ENCODE assay signal across 15 mouse cellular contexts in genomic region chr4:124414386-124414785, GRCm38 (mm10).
"Had no signal": no experiment of that assay in that cellular context is flagged by ENCODE, and none has a peak within 500 bp of the region (broad histone marks: within the 10 kb centered on the region; RNA-seq: fewer than 3 reads in every experiment).

No protein-coding gene starts in this region.

- H3K9me3 ChIP-seq: neural tube, embryonic 15.5 days; stomach, embryonic 15.5 days had no signal

- H3K27ac ChIP-seq: neural tube, embryonic 15.5 days; stomach, embryonic 15.5 days; stomach, postnatal 0 days had no signal

- H3K27me3 ChIP-seq: stomach, embryonic 15.5 days had no signal

- H3K4me2 ChIP-seq: neural tube, embryonic 15.5 days; stomach, embryonic 15.5 days had no signal

- DNase-seq: retina, postnatal 1 day; right cerebral cortex, adult 18-20 months; right cerebral cortex, postnatal 14 days; right cerebral cortex, postnatal 25 days; right cerebral cortex, postnatal 4 days; spleen, adult 18-20 months; thymus, adult 18-20 months; thymus, adult 2 months; thymus, postnatal 14 days; thymus, postnatal 25 days; thymus, postnatal 36 days; thymus, postnatal 4 days had no signal

- H3K9ac ChIP-seq: neural tube, embryonic 15.5 days; stomach, embryonic 15.5 days had no signal

- H3K4me3 ChIP-seq: neural tube, embryonic 15.5 days; stomach, embryonic 15.5 days had no signal

- H3K36me3 ChIP-seq: neural tube, embryonic 15.5 days; stomach, embryonic 15.5 days had no signal

- H3K4me1 ChIP-seq: neural tube, embryonic 15.5 days; stomach, embryonic 15.5 days had no signal
